ENCODE assay signal across 14 mouse cellular contexts in genomic region chr17:57327615-57328014, GRCm38 (mm10). TPM values are rescaled to one million over a fixed set of nuclear protein-coding genes. Genes with fewer than 3 reads are reported as not detected.
A peak's percentile ranks its signal among the peaks of the same experiment; 100 is the strongest.
DNase-seq lines count a peak whose midpoint lies in the region; ATAC-seq and TF ChIP-seq lines count a peak whose summit lies in the region.
"Had no signal": no experiment of that assay in that cellular context is flagged by ENCODE, and none has a peak within 500 bp of the region (broad histone marks: within the 10 kb centered on the region; RNA-seq: fewer than 3 reads in every experiment).

No protein-coding gene starts in this region.

- no peak for TF ChIP-seq EP300 in heart, adult 2 months (IDR thresholded peaks at IDR 0.05; ENCODE audit: insufficient read depth, low read depth, low read length)

- no peak for TF ChIP-seq POLR2A in heart, adult 2 months (IDR thresholded peaks at IDR 0.05; ENCODE audit: insufficient read depth, low read depth, low read length)

- no peak overlapping the region for H3K9ac ChIP-seq in heart, adult 2 months (ENCODE audit: low read depth, low read length)
- H3K9ac ChIP-seq in midbrain, postnatal 0 days (replicated peaks; ENCODE audit: low read length, poor library complexity, severe bottlenecking) = no peak overlapping the region
- no peak overlapping the region for H3K9ac ChIP-seq in midbrain, embryonic 16.5 days (ENCODE audit: low read depth, low read length)
- H3K9ac ChIP-seq: embryonic facial prominence, embryonic 12.5 days; midbrain, embryonic 12.5 days had no signal

- WGBS in heart, adult 2 months = 32% methylated on average over 8 of the region's 8 CpGs
- 67% methylated on average over 8 of the region's 8 CpGs for WGBS in midbrain, postnatal 0 days
- 68% methylated on average over 8 of the region's 8 CpGs for WGBS in midbrain, embryonic 16.5 days

- H3K9me3 ChIP-seq in midbrain, postnatal 0 days (ENCODE audit: low read length) = no peaks in the 10 kb centered on the region
- H3K9me3 ChIP-seq in midbrain, embryonic 16.5 days (replicated peaks; ENCODE audit: control insufficient read depth, low read length, poor library complexity, severe bottlenecking) = no peaks in the 10 kb centered on the region
- H3K9me3 ChIP-seq: embryonic facial prominence, embryonic 12.5 days; midbrain, embryonic 12.5 days had no signal

- no peak for ATAC-seq in midbrain, postnatal 0 days (ENCODE audit: low FRiP score)
- no peak for ATAC-seq in midbrain, embryonic 16.5 days
- ATAC-seq: CD4-positive, CD25-positive, alpha-beta regulatory T cell, adult 4 months; forebrain, embryonic 14.5 days; inflammation-experienced regulatory T-cells, adult 6 months had no signal

- no peaks in the 10 kb centered on the region for H3K4me1 ChIP-seq in heart, adult 2 months (ENCODE audit: control insufficient read depth, insufficient read depth, low read length)
- no peaks in the 10 kb centered on the region for H3K4me1 ChIP-seq in midbrain, postnatal 0 days (ENCODE audit: insufficient read depth, low read length)
- no peaks in the 10 kb centered on the region for H3K4me1 ChIP-seq in midbrain, embryonic 16.5 days (ENCODE audit: control insufficient read depth, insufficient read depth, low read length)
- H3K4me1 ChIP-seq: embryonic facial prominence, embryonic 12.5 days; midbrain, embryonic 12.5 days had no signal

- no peak overlapping the region for H3K4me2 ChIP-seq in midbrain, postnatal 0 days (ENCODE audit: low read depth, low read length, poor library complexity, severe bottlenecking)
- no peak overlapping the region for H3K4me2 ChIP-seq in midbrain, embryonic 16.5 days (ENCODE audit: low read length)
- H3K4me2 ChIP-seq: embryonic facial prominence, embryonic 12.5 days; midbrain, embryonic 12.5 days had no signal

- H3K4me3 ChIP-seq in heart, adult 2 months = no peak overlapping the region
- H3K4me3 ChIP-seq in midbrain, postnatal 0 days (ENCODE audit: low read depth, low read length) = no peak overlapping the region
- H3K4me3 ChIP-seq in midbrain, embryonic 16.5 days (ENCODE audit: low read depth, low read length) = no peak overlapping the region
- H3K4me3 ChIP-seq: embryonic facial prominence, embryonic 12.5 days; midbrain, embryonic 12.5 days had no signal

- intact Hi-C loops in heart, adult 2 months (cut with DNase I) = no loop called here

- no peaks in the 10 kb centered on the region for H3K36me3 ChIP-seq in heart, adult 2 months (ENCODE audit: control insufficient read depth, insufficient read depth, low read length)
- no peaks in the 10 kb centered on the region for H3K36me3 ChIP-seq in midbrain, postnatal 0 days (ENCODE audit: insufficient read depth, low read length)
- H3K36me3 ChIP-seq in midbrain, embryonic 16.5 days (ENCODE audit: control insufficient read depth, insufficient read depth, low read length) = no peaks in the 10 kb centered on the region
- H3K36me3 ChIP-seq: embryonic facial prominence, embryonic 12.5 days; midbrain, embryonic 12.5 days had no signal

- no peaks in the 10 kb centered on the region for H3K27me3 ChIP-seq in heart, adult 2 months (ENCODE audit: control insufficient read depth, insufficient read depth, low read length)
- no peaks in the 10 kb centered on the region for H3K27me3 ChIP-seq in midbrain, postnatal 0 days (ENCODE audit: insufficient read depth, low read length)
- no peaks in the 10 kb centered on the region for H3K27me3 ChIP-seq in midbrain, embryonic 16.5 days (ENCODE audit: control insufficient read depth, insufficient read depth, low read depth, low read length)
- H3K27me3 ChIP-seq: embryonic facial prominence, embryonic 12.5 days; midbrain, embryonic 12.5 days had no signal

- no peak for TF ChIP-seq CTCF in heart, adult 2 months (IDR thresholded peaks at IDR 0.05)
- TF ChIP-seq CTCF in midbrain, postnatal 0 days (IDR thresholded peaks at IDR 0.05) = no peak

- DNase-seq in heart, postnatal 4 days = peak; percentile 25
- no peak for DNase-seq in heart, adult 2 months
- peak; percentile 37 for DNase-seq in midbrain, postnatal 0 days (ENCODE audit: low spot score)
- peak; percentile 87 for DNase-seq in adrenal gland, adult 8-10 months
- DNase-seq in kidney, postnatal 25 days = peak; percentile 62 to 68
- DNase-seq in spleen, postnatal 10 days (ENCODE audit: low spot score in 2 of 2) = no peak
- no peak for DNase-seq in thymus, postnatal 0 days (ENCODE audit: low spot score)
- DNase-seq: heart, adult 11 months had no signal

- H3K79me2 ChIP-seq in heart, adult 2 months (replicated peaks; ENCODE audit: control insufficient read depth, insufficient read depth, low read length) = no peaks in the 10 kb centered on the region

- no peak overlapping the region for H3K27ac ChIP-seq in heart, adult 2 months
- H3K27ac ChIP-seq in midbrain, postnatal 0 days (ENCODE audit: low read depth, low read length) = no peak overlapping the region
- no peak overlapping the region for H3K27ac ChIP-seq in midbrain, embryonic 16.5 days (ENCODE audit: low read length)
- H3K27ac ChIP-seq: embryonic facial prominence, embryonic 12.5 days; midbrain, embryonic 12.5 days had no signal

RNA-seq across cellular contexts. Expression of gene Adgre1, which starts 30.9 kb away (rescaled TPM):
- 1 to 10 TPM; 3.9 to 4.0 TPM for total RNA-seq in heart, postnatal 4 days (2021)
- total RNA-seq in heart, adult 2 months (2021) = 10 to 100 TPM in 1 of 2 experiments, 1 to 10 TPM in 1; 8.6 to 12.6 TPM
- polyA plus RNA-seq in heart, adult 2 months (2012; rRNA removed) = 7.9 and 11.0 TPM in 2 replicates
- total RNA-seq in midbrain, postnatal 0 days (2014; rRNA removed) = 7.0 and 21.8 TPM in 2 replicates
- 3.8 and 4.4 TPM in 2 replicates for polyA plus RNA-seq in midbrain, postnatal 0 days (2015; fragmentation: Nextera tagmentation; extraction: Ambion mirVana)
- 3.3 and 3.5 TPM in 2 replicates for polyA plus RNA-seq in midbrain, embryonic 16.5 days (2015; fragmentation: Nextera tagmentation; extraction: Ambion mirVana)
- 10 to 100 TPM in 2 of 4 experiments, 1 to 10 TPM in 2; 5.3 to 21.5 (median 12.7) TPM for total RNA-seq in adrenal gland, adult 8-10 months (2022)
- polyA plus RNA-seq in thymus, postnatal 0 days (2015; fragmentation: Nextera tagmentation; extraction: Ambion mirVana) = 9.9 and 11.3 TPM in 2 replicates

RNA-seq across cellular contexts. Expression of gene Vav1, which starts 48.7 kb away (rescaled TPM):
- total RNA-seq in heart, postnatal 4 days (2021) = 1 to 10 TPM; 1.0 to 1.4 TPM
- total RNA-seq in heart, adult 2 months (2021) = 1 to 10 TPM; 1.9 to 2.2 TPM
- 1.8 and 2.0 TPM in 2 replicates for polyA plus RNA-seq in heart, adult 2 months (2012; rRNA removed)
- total RNA-seq in midbrain, postnatal 0 days (2014; rRNA removed) = 1.5 and 2.7 TPM in 2 replicates
- 1.7 and 2.0 TPM in 2 replicates for polyA plus RNA-seq in midbrain, postnatal 0 days (2015; fragmentation: Nextera tagmentation; extraction: Ambion mirVana)
- 1.2 and 1.3 TPM in 2 replicates for polyA plus RNA-seq in midbrain, embryonic 16.5 days (2015; fragmentation: Nextera tagmentation; extraction: Ambion mirVana)
- total RNA-seq in adrenal gland, adult 8-10 months (2022) = 1 to 10 TPM; 3.0 to 6.2 (median 4.1) TPM
- polyA plus RNA-seq in thymus, postnatal 0 days (2015; fragmentation: Nextera tagmentation; extraction: Ambion mirVana) = 131 and 133 TPM in 2 replicates

Comparison
In these comparisons a context has a peak if more than half of its experiments do, and no peak if none do; other contexts are left out.
1. DNase-seq: peak in heart, postnatal 4 days (single experiment), midbrain, postnatal 0 days (single experiment), adrenal gland, adult 8-10 months (single experiment) and kidney, postnatal 25 days (2 of 2); none in heart, adult 2 months (0 of 2), spleen, postnatal 10 days (0 of 2) and thymus, postnatal 0 days (single experiment).